Mouse (Mus musculus) ES-Bruce4 (cell line): ENCODE results near the gene Slc6a9.

Experiments
- CTCF ChIP-seq: IDR thresholded peaks from one replicate; pipeline ENCODE4 v1.8.1; 2011; ENCODE audit warnings: low read depth, low read length
- EP300 ChIP-seq: IDR thresholded peaks from 2 replicates; pipeline ENCODE4 v1.6.1; 2011; ENCODE audit warnings: low read depth, low read length; ENCODE audit not compliant: insufficient read depth
- POLR2A ChIP-seq: IDR thresholded peaks from one replicate; pipeline ENCODE4 v1.8.1; 2011; ENCODE audit warnings: low read length; ENCODE audit not compliant: insufficient read depth

DNA sequence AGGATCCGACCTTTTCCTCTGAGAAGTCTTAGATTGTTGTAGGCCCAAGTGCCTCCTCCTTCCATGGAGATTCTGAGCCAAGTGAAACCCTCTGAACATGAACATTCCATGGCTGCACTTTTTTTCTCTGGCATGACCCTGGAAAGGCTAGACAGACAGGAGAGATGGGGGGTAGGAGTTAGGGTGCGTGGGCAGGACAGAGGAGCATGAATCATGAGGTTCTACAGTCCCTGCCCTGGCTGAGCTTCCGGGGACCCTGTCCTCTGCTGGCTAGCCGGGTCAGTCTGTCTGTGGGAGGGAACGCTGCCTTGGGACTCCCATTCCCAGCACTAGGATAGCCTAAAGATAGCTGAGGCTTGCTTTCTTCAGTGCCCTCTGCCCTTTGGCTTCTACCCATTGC, 10.2 kb downstream of the Slc6a9 start:
- no peak for TF ChIP-seq CTCF
- TF ChIP-seq EP300, result no peak
- no peak for TF ChIP-seq POLR2A
